Mouse (Mus musculus) cerebellum, adult 9-10 months (tissue): Measurements from ENCODE around the gene Cdh13.
A peak's percentile ranks its signal among the peaks of the same experiment; 100 is the strongest.

Experiments
- DNase-seq: peaks from one replicate; pipeline ENCODE4 v3.0.0; 2022

Gene Cdh13

GRCm38 (mm10) chr8:118306957-118307356 lies 23.4 kb downstream of the Cdh13 start:
- DNase-seq, result no peak

- DNase-seq, result no peak
These were observed 25.6 kb downstream of the Cdh13 start for GRCm38 (mm10) chr8:118309106-118309505.

- no peak for DNase-seq
These were observed 30.1 kb downstream of the Cdh13 start for GRCm38 (mm10) chr8:118313426-118314187.

GRCm38 (mm10) chr8:118314188-118314563 lies 30.6 kb downstream of the Cdh13 start:
- no peak for DNase-seq

- no peak for DNase-seq
These were observed 31.4 kb downstream of the Cdh13 start for GRCm38 (mm10) chr8:118314932-118315331.

GRCm38 (mm10) chr8:118316440-118316839 lies 32.9 kb downstream of the Cdh13 start:
- no peak for DNase-seq

GRCm38 (mm10) chr8:118320566-118320965 lies 37.0 kb downstream of the Cdh13 start:
- no peak for DNase-seq

GRCm38 (mm10) chr8:118323421-118323820 lies 39.9 kb downstream of the Cdh13 start:
- no peak for DNase-seq

GRCm38 (mm10) chr8:118334933-118335332 lies 51.4 kb downstream of the Cdh13 start:
- DNase-seq, result no peak

GRCm38 (mm10) chr8:118339711-118340110 lies 56.2 kb downstream of the Cdh13 start:
- DNase-seq, result no peak

GRCm38 (mm10) chr8:118343267-118343666 lies 59.7 kb downstream of the Cdh13 start:
- DNase-seq, result no peak

GRCm38 (mm10) chr8:118348710-118349489 lies 65.4 kb downstream of the Cdh13 start:
- DNase-seq, result no peak

GRCm38 (mm10) chr8:118350136-118350535 lies 66.6 kb downstream of the Cdh13 start:
- DNase-seq, result no peak

- no peak for DNase-seq
These were observed 69.5 kb downstream of the Cdh13 start for GRCm38 (mm10) chr8:118353022-118353421.

- no peak for DNase-seq
These were observed 73.5 kb downstream of the Cdh13 start for GRCm38 (mm10) chr8:118357067-118357466.

- DNase-seq, result no peak
These were observed 74.1 kb downstream of the Cdh13 start for GRCm38 (mm10) chr8:118357596-118357995.

- DNase-seq, result no peak
These were observed 80.2 kb downstream of the Cdh13 start for GRCm38 (mm10) chr8:118363781-118364180.

- DNase-seq, result no peak
These were observed 89.6 kb downstream of the Cdh13 start for GRCm38 (mm10) chr8:118373092-118373491.

- DNase-seq, result no peak
These were observed 91.2 kb downstream of the Cdh13 start for GRCm38 (mm10) chr8:118374738-118375137.

- DNase-seq, result no peak
These were observed 93.3 kb downstream of the Cdh13 start for GRCm38 (mm10) chr8:118376791-118377190.

- DNase-seq, result no peak
These were observed 95.5 kb downstream of the Cdh13 start for GRCm38 (mm10) chr8:118378985-118379384.

- DNase-seq, result peak; percentile 3
These were observed 96.1 kb downstream of the Cdh13 start for GRCm38 (mm10) chr8:118379657-118380056.

GRCm38 (mm10) chr8:118380058-118380457 lies 96.5 kb downstream of the Cdh13 start:
- DNase-seq, result no peak

- no peak for DNase-seq
These were observed 97.2 kb downstream of the Cdh13 start for GRCm38 (mm10) chr8:118380782-118381181.
